Mouse (Mus musculus): Measurements from ENCODE around the gene Plekha1.
A peak's percentile ranks its signal among the peaks of the same experiment; 100 is the strongest.

Gene Plekha1

GRCm38 (mm10) chr7:130954177-130954601, 88.6 kb downstream of the Plekha1 start:
- DNase-seq (ENCODE audit: low read depth, low spot score) = no peak

- no peak for DNase-seq (ENCODE audit: low read depth, low spot score)
These were observed 93.0 kb downstream of the Plekha1 start for GRCm38 (mm10) chr7:130958551-130958950.

- DNase-seq (ENCODE audit: low read depth, low spot score) = peak; percentile 40
These were observed 94.3 kb downstream of the Plekha1 start for GRCm38 (mm10) chr7:130959868-130960267.

- no peak for DNase-seq (ENCODE audit: low read depth, low spot score)
These were observed 95.9 kb downstream of the Plekha1 start for GRCm38 (mm10) chr7:130961429-130961828.
